Mouse (Mus musculus) intestine, embryonic 14.5 days (tissue): Measurements from ENCODE around the gene Tmcc3. TPM values are rescaled to one million over a fixed set of nuclear protein-coding genes. Genes with fewer than 3 reads are reported as not detected.

ENCODE experiments used
- ATAC-seq: fragments of 200-750 bp; cut with Nextera tagmentation; replicated peaks from 2 replicates; pipeline ENCODE4 v1.8.0; 2017; ENCODE audit warnings: low read depth, moderate number of reproducible peaks, moderate TSS enrichment, moderate library complexity; ENCODE audit not compliant: low FRiP score, low TSS enrichment
- DNase-seq: peaks from one replicate; pipeline ENCODE4 v3.0.0-alpha.2; 2018; ENCODE audit warnings: low spot score
- H3K27ac ChIP-seq: fragments of 300-500 bp; sonication (generic); 2 replicates; pipeline ENCODE4 v1.5.1; 2014; ENCODE audit warnings: low read depth, mild to moderate bottlenecking, control low read depth
- H3K27me3 ChIP-seq: fragments of 300-500 bp; sonication (generic); replicated peaks from 2 replicates; pipeline ENCODE4 v1.6.1; 2014; ENCODE audit warnings: low read length, control low read depth; ENCODE audit not compliant: control insufficient read depth, insufficient read depth
- H3K36me3 ChIP-seq: fragments of 300-500 bp; sonication (generic); 2 replicates; pipeline ENCODE4 v1.6.1; 2014; ENCODE audit warnings: low read length, control low read depth; ENCODE audit not compliant: control insufficient read depth, insufficient read depth
- H3K4me1 ChIP-seq: fragments of 300-500 bp; sonication (generic); replicated peaks from 2 replicates; pipeline ENCODE4 v1.6.1; 2014; ENCODE audit warnings: low read length, control low read depth, mixed read lengths; ENCODE audit not compliant: control insufficient read depth, insufficient read depth
- H3K4me2 ChIP-seq: fragments of 300-500 bp; sonication (generic); 2 replicates; pipeline ENCODE4 v1.6.1; 2014; ENCODE audit warnings: low read length
- H3K4me3 ChIP-seq: fragments of 300-500 bp; sonication (generic); 2 replicates; pipeline ENCODE4 v1.5.1; 2014; ENCODE audit warnings: low read depth, low read length, control low read depth, mixed read lengths
- H3K9ac ChIP-seq: fragments of 300-500 bp; sonication (generic); 2 replicates; pipeline ENCODE4 v1.6.1; 2014; ENCODE audit warnings: mild to moderate bottlenecking, low read length
- H3K9me3 ChIP-seq: fragments of 300-500 bp; sonication (generic); 2 replicates; pipeline ENCODE4 v1.6.1; 2016; ENCODE audit warnings: low read length, control low read depth; ENCODE audit not compliant: control insufficient read depth
- WGBS: fragments of 180-500 bp; shearing (Covaris S2); extraction: QIAGEN DNeasy Blood & Tissue Kit; methylation state at CpG from one replicate; pipeline ENCODE4 v1.1.7; 2014; 5-methylcytosine and 5-hydroxymethylcytosine counted together
- polyA plus RNA-seq: library from polyadenylated mRNA; unstranded; fragments of >200 nt; fragmentation: Nextera tagmentation; extraction: Ambion mirVana; gene quantifications from 2 replicates; pipeline ENCODE4 v1.2.1, GENCODE M21; 2014

The Tmcc3 gene
- polyA plus RNA-seq, 1 experiment from 2014 or later, result 10.4 TPM

GRCm38 (mm10) chr10:94508863-94509262, 197.1 kb downstream of the Tmcc3 start:
- ATAC-seq (no peak), DNase-seq (no peak)
- H3K9ac ChIP-seq, result no peak overlapping the region
- no peaks in the 10 kb centered on the region for H3K9me3 ChIP-seq
- WGBS, result 65% methylated on average over 5 of the region's 5 CpGs
- no peak overlapping the region for H3K4me2 ChIP-seq
- no peak overlapping the region for H3K4me3 ChIP-seq
- no peaks in the 10 kb centered on the region for H3K4me1 ChIP-seq
- no peaks in the 10 kb centered on the region for H3K36me3 ChIP-seq
- 0 out of 2 replicates have a peak, but pooled peaks cover 3% of the 10 kb centered on the region for H3K27me3 ChIP-seq
- H3K27ac ChIP-seq, result no peak overlapping the region

GRCm38 (mm10) chr10:94512771-94513170, 201.0 kb downstream of the Tmcc3 start:
- no peak overlapping the region for H3K4me3 ChIP-seq
- no peak overlapping the region for H3K9ac ChIP-seq
- WGBS, result 72% methylated on average over 1 of the region's 1 CpGs
- H3K27me3 ChIP-seq, result peaks cover 16% of the 10 kb centered on the region; the same call in 1 of the 2 replicates
- ATAC-seq (no peak), DNase-seq (no peak)
- H3K36me3 ChIP-seq, result no peaks in the 10 kb centered on the region
- no peaks in the 10 kb centered on the region for H3K9me3 ChIP-seq
- no peak overlapping the region for H3K4me2 ChIP-seq
- peaks cover 8% of the 10 kb centered on the region for H3K4me1 ChIP-seq
- no peak overlapping the region for H3K27ac ChIP-seq

GRCm38 (mm10) chr10:94514091-94514505, 202.3 kb downstream of the Tmcc3 start:
- no peak for DNase-seq

GRCm38 (mm10) chr10:94514506-94515178, 202.9 kb downstream of the Tmcc3 start:
- ATAC-seq, result peak; percentile 92
- H3K9me3 ChIP-seq, result no peaks in the 10 kb centered on the region
- WGBS, result under 1% methylated on average over 62 of the region's 71 CpGs
- peak overlapping the region; percentile 71 for H3K4me3 ChIP-seq
- peak overlapping the region; percentile 65 for H3K9ac ChIP-seq
- DNase-seq, result peak; percentile 81
- peak overlapping the region; percentile 89 for H3K4me2 ChIP-seq
- peak overlapping the region; percentile 22; the same call in 1 of the 2 replicates for H3K27ac ChIP-seq
- H3K36me3 ChIP-seq, result no peaks in the 10 kb centered on the region
- H3K27me3 ChIP-seq, result peaks cover 16% of the 10 kb centered on the region; the same call in 1 of the 2 replicates
- peaks cover 8% of the 10 kb centered on the region for H3K4me1 ChIP-seq

More at GRCm38 (mm10) chr10:94514091-94514505, 202.3 kb downstream of the Tmcc3 start:
- Histone ChIP-seq H3K4me3 (peak overlapping the region; percentile 71), H3K4me2 (peak overlapping the region; percentile 89), H3K36me3 (no peaks in the 10 kb centered on the region), H3K27me3 (peaks cover 16% of the 10 kb centered on the region; the same call in 1 of the 2 replicates), H3K4me1 (peaks cover 8% of the 10 kb centered on the region), H3K9ac (peak overlapping the region; percentile 65; the same call in 1 of the 2 replicates), H3K27ac (no peak overlapping the region), H3K9me3 (no peaks in the 10 kb centered on the region)
- WGBS, result 4% methylated on average over 12 of the region's 12 CpGs
- peak; percentile 14; the same call in 1 of the 2 replicates for ATAC-seq

- peak overlapping the region; percentile 89 for H3K4me2 ChIP-seq
- H3K4me1 ChIP-seq, result peaks cover 8% of the 10 kb centered on the region
- H3K4me3 ChIP-seq, result peak overlapping the region; percentile 71
- ATAC-seq (peak; percentile 87), DNase-seq (peak; percentile 86)
- peaks cover 16% of the 10 kb centered on the region; the same call in 1 of the 2 replicates for H3K27me3 ChIP-seq
- peak overlapping the region; percentile 22; the same call in 1 of the 2 replicates for H3K27ac ChIP-seq
- peak overlapping the region; percentile 65 for H3K9ac ChIP-seq
- no peaks in the 10 kb centered on the region for H3K9me3 ChIP-seq
- H3K36me3 ChIP-seq, result no peaks in the 10 kb centered on the region
- under 1% methylated on average over 23 of the region's 34 CpGs for WGBS
These were observed 203.4 kb downstream of the Tmcc3 start for GRCm38 (mm10) chr10:94515179-94515545.

GRCm38 (mm10) chr10:94515583-94515982, 203.8 kb downstream of the Tmcc3 start:
- peak overlapping the region; percentile 71 for H3K4me3 ChIP-seq
- no peak; the same call in 1 of the 2 replicates for ATAC-seq
- peak overlapping the region; percentile 65 for H3K9ac ChIP-seq
- no peaks in the 10 kb centered on the region for H3K9me3 ChIP-seq
- WGBS, result 4% methylated on average over 10 of the region's 10 CpGs
- DNase-seq, result peak; percentile 59
- no peak overlapping the region for H3K27ac ChIP-seq
- H3K36me3 ChIP-seq, result no peaks in the 10 kb centered on the region
- peaks cover 16% of the 10 kb centered on the region; the same call in 1 of the 2 replicates for H3K27me3 ChIP-seq
- peaks cover 8% of the 10 kb centered on the region for H3K4me1 ChIP-seq
- peak overlapping the region; percentile 89 for H3K4me2 ChIP-seq

- 55% methylated on average over 7 of the region's 7 CpGs for WGBS
- Histone ChIP-seq H3K9me3 (no peaks in the 10 kb centered on the region), H3K4me3 (no peak overlapping the region), H3K36me3 (no peaks in the 10 kb centered on the region), H3K9ac (no peak overlapping the region), H3K4me1 (peaks cover 19% of the 10 kb centered on the region), H3K27ac (no peak overlapping the region), H3K4me2 (no peak overlapping the region), H3K27me3 (peaks cover 13% of the 10 kb centered on the region; the same call in 1 of the 2 replicates)
- no peak for DNase-seq
- no peak for ATAC-seq
These were observed 208.1 kb downstream of the Tmcc3 start for GRCm38 (mm10) chr10:94519887-94520286.

- Histone ChIP-seq H3K4me1 (peaks cover 19% of the 10 kb centered on the region), H3K4me2 (peak overlapping the region; percentile 15; the same call in 1 of the 2 replicates), H3K9ac (no peak overlapping the region), H3K27ac (no peak overlapping the region), H3K36me3 (no peaks in the 10 kb centered on the region), H3K4me3 (no peak overlapping the region), H3K9me3 (no peaks in the 10 kb centered on the region), H3K27me3 (peaks cover 13% of the 10 kb centered on the region; the same call in 1 of the 2 replicates)
- no peak for DNase-seq
- no peak for ATAC-seq
- WGBS, result 56% methylated on average over 17 of the region's 17 CpGs
These were observed 208.8 kb downstream of the Tmcc3 start for GRCm38 (mm10) chr10:94520306-94521106.
